Mouse (Mus musculus) hindbrain, embryonic 16.5 days (tissue): Measurements from ENCODE around the gene Fam204a. TPM values are rescaled to one million over a fixed set of nuclear protein-coding genes. Genes with fewer than 3 reads are reported as not detected.

Experiments used
- polyA plus RNA-seq: library from polyadenylated mRNA; unstranded; fragments of >200 nt; fragmentation: Nextera tagmentation; extraction: Ambion mirVana; gene quantifications from 2 replicates; pipeline ENCODE4 v1.2.1, GENCODE M21; 2015

Fam204a gene
- polyA plus RNA-seq, 1 experiment from 2014 or later, result 50.3 TPM

Other genes starting within 250 kb of the Fam204a start
- 0.35 and 0.45 TPM in 2 replicates for gene Prlhr, start 241.6 kb upstream of the Fam204a start, polyA plus RNA-seq